Mouse (Mus musculus): ENCODE results near the gene Gm3417.
A peak's percentile ranks its signal among the peaks of the same experiment; 100 is the strongest.
"Not testable (repeated sequence)": the region's sequence is repeated elsewhere in the genome, so short reads cannot be mapped to it uniquely, and the experiment has no call there.

The Gm3417 gene

GRCm38 (mm10) chr17:14958686-14959327, 19.8 kb downstream of the Gm3417 start:
- DNase-seq (ENCODE audit: low read depth): peak; percentile 29

- DNase-seq (ENCODE audit: low read depth): peak; percentile 30
These were observed 25.1 kb downstream of the Gm3417 start for GRCm38 (mm10) chr17:14953452-14953851.

GRCm38 (mm10) chr17:14949161-14949827, 29.3 kb downstream of the Gm3417 start:
- no peak for DNase-seq (ENCODE audit: low read depth)

- no peak for DNase-seq (ENCODE audit: low read depth)
These were observed 34.0 kb downstream of the Gm3417 start for GRCm38 (mm10) chr17:14944551-14944950.

- DNase-seq (ENCODE audit: low read depth): no peak
These were observed 34.9 kb downstream of the Gm3417 start for GRCm38 (mm10) chr17:14943729-14944059.

- DNase-seq (ENCODE audit: low read depth): peak; percentile 99
These were observed 35.4 kb downstream of the Gm3417 start, which contains the start of the genes Wdr27 and 1600012H06Rik for GRCm38 (mm10) chr17:14943009-14943728. Wdr27 (minus strand) TSS chr17:14943158. 1600012H06Rik (plus strand) TSS chr17:14943184.

- not testable (repeated sequence) for DNase-seq (ENCODE audit: low read depth)
These were observed 36.4 kb downstream of the Gm3417 start for GRCm38 (mm10) chr17:14942181-14942580.

GRCm38 (mm10) chr17:14935841-14936605, 42.6 kb downstream of the Gm3417 start:
- no peak for DNase-seq (ENCODE audit: low read depth)

- DNase-seq (ENCODE audit: low read depth): not testable (repeated sequence)
These were observed 43.3 kb downstream of the Gm3417 start for GRCm38 (mm10) chr17:14935280-14935679.

- DNase-seq (ENCODE audit: low read depth): no peak
These were observed 47.1 kb downstream of the Gm3417 start for GRCm38 (mm10) chr17:14931469-14931868.

GRCm38 (mm10) chr17:14930697-14931096, 47.9 kb downstream of the Gm3417 start:
- DNase-seq (ENCODE audit: low read depth): no peak

GRCm38 (mm10) chr17:14928631-14929030, 50.0 kb downstream of the Gm3417 start:
- DNase-seq (ENCODE audit: low read depth): no peak

GRCm38 (mm10) chr17:14927644-14928218, 50.9 kb downstream of the Gm3417 start:
- DNase-seq (ENCODE audit: low read depth): no peak

GRCm38 (mm10) chr17:14921582-14921981, 57.0 kb downstream of the Gm3417 start:
- no peak for DNase-seq (ENCODE audit: low read depth)

- DNase-seq (ENCODE audit: low read depth): no peak
These were observed 60.7 kb downstream of the Gm3417 start for GRCm38 (mm10) chr17:14917866-14918265.

- DNase-seq (ENCODE audit: low read depth): no peak
These were observed 64.2 kb downstream of the Gm3417 start for GRCm38 (mm10) chr17:14914401-14914800.

Data from c-Kit-positive CD71-positive TER-119-negative erythroid progenitor cells, embryonic 14.5 days (primary cell).